In genomic region chr14:24586133-24586908, GRCm38 (mm10) we compare ENCODE assay signal across 13 mouse cellular contexts.
DNase-seq lines count a peak whose midpoint lies in the region; ATAC-seq lines count a peak whose summit lies in the region.
"Had no signal": no experiment of that assay in that cellular context is flagged by ENCODE, and none has a peak within 500 bp of the region (broad histone marks: within the 10 kb centered on the region; RNA-seq: fewer than 3 reads in every experiment).

No protein-coding gene starts in this region.

- no peak overlapping the region for H3K4me3 ChIP-seq in midbrain, embryonic 12.5 days
- H3K4me3 ChIP-seq in midbrain, embryonic 11.5 days (ENCODE audit: low read depth, low read length): no peak overlapping the region
- H3K4me3 ChIP-seq in hindbrain, embryonic 11.5 days (ENCODE audit: low read depth, low read length): no peak overlapping the region
- H3K4me3 ChIP-seq: heart, embryonic 12.5 days; stomach, embryonic 15.5 days had no signal

- no peaks in the 10 kb centered on the region for H3K36me3 ChIP-seq in midbrain, embryonic 12.5 days
- no peaks in the 10 kb centered on the region for H3K36me3 ChIP-seq in midbrain, embryonic 11.5 days (ENCODE audit: control insufficient read depth, insufficient read depth, low read length)
- H3K36me3 ChIP-seq in hindbrain, embryonic 11.5 days (ENCODE audit: control insufficient read depth, insufficient read depth, low read length): no peaks in the 10 kb centered on the region
- H3K36me3 ChIP-seq: heart, embryonic 12.5 days; stomach, embryonic 15.5 days had no signal

- WGBS in midbrain, embryonic 12.5 days: 65% methylated on average over 7 of the region's 7 CpGs
- WGBS in midbrain, embryonic 11.5 days: 68% methylated on average over 7 of the region's 7 CpGs
- 64% methylated on average over 7 of the region's 7 CpGs for WGBS in hindbrain, embryonic 11.5 days

- ATAC-seq in midbrain, embryonic 12.5 days (ENCODE audit: low FRiP score, low read depth): no peak
- no peak for ATAC-seq in midbrain, embryonic 11.5 days (ENCODE audit: low FRiP score)
- no peak for ATAC-seq in hindbrain, embryonic 11.5 days (ENCODE audit: low FRiP score)
- ATAC-seq in erythroid progenitor cell, adult 5-6 weeks (replicated peaks; ENCODE audit: low FRiP score, poor library complexity, severe bottlenecking): no peak

- peak overlapping the region; percentile 61 for H3K27ac ChIP-seq in midbrain, embryonic 12.5 days (replicated peaks)
- no peak overlapping the region for H3K27ac ChIP-seq in midbrain, embryonic 11.5 days (ENCODE audit: low read depth, low read length)
- H3K27ac ChIP-seq in hindbrain, embryonic 11.5 days (ENCODE audit: low read depth, low read length): no peak overlapping the region
- H3K27ac ChIP-seq: stomach, embryonic 15.5 days had no signal

- H3K27me3 ChIP-seq in midbrain, embryonic 12.5 days: no peaks in the 10 kb centered on the region
- no peaks in the 10 kb centered on the region for H3K27me3 ChIP-seq in midbrain, embryonic 11.5 days (ENCODE audit: control insufficient read depth, insufficient read depth, low read length)
- no peaks in the 10 kb centered on the region for H3K27me3 ChIP-seq in hindbrain, embryonic 11.5 days (ENCODE audit: control insufficient read depth, insufficient read depth, low read length)
- H3K27me3 ChIP-seq: heart, embryonic 12.5 days; stomach, embryonic 15.5 days had no signal

- H3K4me2 ChIP-seq in midbrain, embryonic 12.5 days (replicated peaks): no peak overlapping the region
- H3K4me2 ChIP-seq in midbrain, embryonic 11.5 days: no peak overlapping the region
- H3K4me2 ChIP-seq in hindbrain, embryonic 11.5 days (replicated peaks; ENCODE audit: low read depth, low read length): no peak overlapping the region
- H3K4me2 ChIP-seq: heart, embryonic 12.5 days; stomach, embryonic 15.5 days had no signal

- no peak overlapping the region for H3K9ac ChIP-seq in midbrain, embryonic 12.5 days (replicated peaks)
- no peak overlapping the region for H3K9ac ChIP-seq in midbrain, embryonic 11.5 days (ENCODE audit: low read length)
- H3K9ac ChIP-seq in hindbrain, embryonic 11.5 days (ENCODE audit: low read depth, low read length): no peak overlapping the region
- H3K9ac ChIP-seq: heart, embryonic 12.5 days; stomach, embryonic 15.5 days had no signal

- H3K9me3 ChIP-seq in midbrain, embryonic 12.5 days: no peaks in the 10 kb centered on the region
- no peaks in the 10 kb centered on the region for H3K9me3 ChIP-seq in midbrain, embryonic 11.5 days (ENCODE audit: control insufficient read depth, low read length)
- H3K9me3 ChIP-seq in hindbrain, embryonic 11.5 days (ENCODE audit: control insufficient read depth, low read length): no peaks in the 10 kb centered on the region
- H3K9me3 ChIP-seq: heart, embryonic 12.5 days; stomach, embryonic 15.5 days had no signal

- DNase-seq in heart, adult 18-20 months: peak; percentile 7 to 15
- DNase-seq in heart, adult 9 months (ENCODE audit: low spot score in 2 of 2): no peak
- no peak for DNase-seq in midbrain, embryonic 11.5 days (ENCODE audit: low spot score, missing footprints)
- DNase-seq in hindbrain, embryonic 11.5 days (ENCODE audit: low spot score): peak; percentile 14
- DNase-seq in embryo, embryonic 9.5 days (ENCODE audit: extremely low spot score): no peak
- no peak for DNase-seq in urinary bladder, adult 18-20 months (ENCODE audit: low spot score in 2 of 2)
- DNase-seq: cerebellum, adult 11-12 months; kidney, postnatal 14 days; left cerebral cortex, postnatal 4 days had no signal

- H3K4me1 ChIP-seq in midbrain, embryonic 12.5 days: peaks cover 3% of the 10 kb centered on the region
- no peaks in the 10 kb centered on the region for H3K4me1 ChIP-seq in midbrain, embryonic 11.5 days (ENCODE audit: control insufficient read depth, insufficient read depth, low read length)
- no peaks in the 10 kb centered on the region for H3K4me1 ChIP-seq in hindbrain, embryonic 11.5 days (replicated peaks; ENCODE audit: control insufficient read depth, insufficient read depth, low read length)
- H3K4me1 ChIP-seq: heart, embryonic 12.5 days; stomach, embryonic 15.5 days had no signal

Comparison
In these comparisons a context has a peak if more than half of its experiments do, and no peak if none do; other contexts are left out.
1. DNase-seq: peak in heart, adult 18-20 months (2 of 2) and hindbrain, embryonic 11.5 days (single experiment); none in heart, adult 9 months (0 of 2), midbrain, embryonic 11.5 days (single experiment), embryo, embryonic 9.5 days (single experiment) and urinary bladder, adult 18-20 months (0 of 2).